Mouse (Mus musculus): ENCODE data around the gene Sgms2. TPM values are rescaled to one million over a fixed set of nuclear protein-coding genes. Genes with fewer than 3 reads are reported as not detected.

Sgms2 gene
- polyA plus RNA-seq, 1 experiment from 2014 or later, result 10.5 TPM

- Histone ChIP-seq H3K4me2 (no peak overlapping the region), H3K9me3 (replicated peaks) (no peaks in the 10 kb centered on the region), H3K36me3 (no peaks in the 10 kb centered on the region), H3K4me3 (replicated peaks) (no peak overlapping the region), H3K27me3 (0 out of 2 replicates have a peak, but pooled peaks cover 4% of the 10 kb centered on the region), H3K4me1 (peaks cover 23% of the 10 kb centered on the region), H3K27ac (peak overlapping the region; percentile 33; the same call in 1 of the 2 replicates), H3K9ac (no peak overlapping the region)
- ATAC-seq (replicated peaks; ENCODE audit: low FRiP score), result peak; percentile 87
- WGBS, result 31% methylated on average over 10 of the region's 10 CpGs
Measured at GRCm38 (mm10) chr3:131501677-131502370, 10.6 kb upstream of the Sgms2 start.

- H3K4me2 ChIP-seq, result no peak overlapping the region
- H3K27ac ChIP-seq, result no peak overlapping the region
- 70% methylated on average over 6 of the region's 6 CpGs for WGBS
- H3K4me3 ChIP-seq (replicated peaks), result no peak overlapping the region
- no peak overlapping the region for H3K9ac ChIP-seq
- no peaks in the 10 kb centered on the region for H3K9me3 ChIP-seq (replicated peaks)
- no peaks in the 10 kb centered on the region for H3K36me3 ChIP-seq
- H3K4me1 ChIP-seq, result peaks cover 41% of the 10 kb centered on the region
- no peak for ATAC-seq (replicated peaks; ENCODE audit: low FRiP score)
- 0 out of 2 replicates have a peak, but pooled peaks cover 4% of the 10 kb centered on the region for H3K27me3 ChIP-seq
Measured at GRCm38 (mm10) chr3:131499651-131500050, 8.4 kb upstream of the Sgms2 start.

GRCm38 (mm10) chr3:131496506-131497122 lies 5.4 kb upstream of the Sgms2 start:
- 13% methylated on average over 10 of the region's 10 CpGs for WGBS
- ATAC-seq (replicated peaks; ENCODE audit: low FRiP score), result peak; percentile 81
- Histone ChIP-seq H3K4me2 (no peak overlapping the region), H3K36me3 (no peaks in the 10 kb centered on the region), H3K27ac (peak overlapping the region; percentile 64), H3K27me3 (peaks cover 6% of the 10 kb centered on the region; the same call in 1 of the 2 replicates), H3K9me3 (replicated peaks) (no peaks in the 10 kb centered on the region), H3K9ac (no peak overlapping the region), H3K4me3 (replicated peaks) (no peak overlapping the region), H3K4me1 (peaks cover 46% of the 10 kb centered on the region)

GRCm38 (mm10) chr3:131495076-131495475 lies 3.9 kb upstream of the Sgms2 start:
- ATAC-seq (replicated peaks; ENCODE audit: low FRiP score), result no peak
- no peak overlapping the region for H3K9ac ChIP-seq
- H3K36me3 ChIP-seq, result no peaks in the 10 kb centered on the region
- H3K27me3 ChIP-seq, result peaks cover 14% of the 10 kb centered on the region; the same call in 1 of the 2 replicates
- H3K4me2 ChIP-seq, result no peak overlapping the region
- H3K9me3 ChIP-seq (replicated peaks), result no peaks in the 10 kb centered on the region
- WGBS, result 75% methylated on average over 1 of the region's 1 CpGs
- H3K27ac ChIP-seq, result no peak overlapping the region
- H3K4me3 ChIP-seq (replicated peaks), result no peak overlapping the region
- H3K4me1 ChIP-seq, result peaks cover 46% of the 10 kb centered on the region

GRCm38 (mm10) chr3:131493194-131493593 lies 2.0 kb upstream of the Sgms2 start:
- Histone ChIP-seq H3K4me3 (replicated peaks) (no peak overlapping the region), H3K4me1 (peaks cover 59% of the 10 kb centered on the region), H3K4me2 (no peak overlapping the region), H3K36me3 (no peaks in the 10 kb centered on the region), H3K27me3 (peaks cover 14% of the 10 kb centered on the region; the same call in 1 of the 2 replicates), H3K27ac (no peak overlapping the region), H3K9me3 (replicated peaks) (no peaks in the 10 kb centered on the region), H3K9ac (no peak overlapping the region)
- 38% methylated on average over 6 of the region's 6 CpGs for WGBS
- no peak for ATAC-seq (replicated peaks; ENCODE audit: low FRiP score)

- no peak for ATAC-seq (replicated peaks; ENCODE audit: low FRiP score)
- H3K9me3 ChIP-seq (replicated peaks), result no peaks in the 10 kb centered on the region
- 91% methylated on average over 7 of the region's 7 CpGs for WGBS
- peaks cover 16% of the 10 kb centered on the region; the same call in 1 of the 2 replicates for H3K27me3 ChIP-seq
- no peak overlapping the region for H3K27ac ChIP-seq
- H3K9ac ChIP-seq, result no peak overlapping the region
- peaks cover 63% of the 10 kb centered on the region for H3K4me1 ChIP-seq
- no peaks in the 10 kb centered on the region for H3K36me3 ChIP-seq
- H3K4me2 ChIP-seq, result no peak overlapping the region
- no peak overlapping the region for H3K4me3 ChIP-seq (replicated peaks)
Measured at GRCm38 (mm10) chr3:131491980-131492379, 769 bp upstream of the Sgms2 start.

GRCm38 (mm10) chr3:131490143-131490908 lies 885 bp downstream of the Sgms2 start:
- H3K27me3 ChIP-seq, result peaks cover 16% of the 10 kb centered on the region; the same call in 1 of the 2 replicates
- peak overlapping the region; percentile 79 for H3K9ac ChIP-seq
- peak overlapping the region; percentile 82 for H3K4me3 ChIP-seq (replicated peaks)
- no peaks in the 10 kb centered on the region for H3K36me3 ChIP-seq
- peak overlapping the region; percentile 82 for H3K4me2 ChIP-seq
- WGBS, result under 1% methylated on average over 64 of the region's 78 CpGs
- ATAC-seq (replicated peaks; ENCODE audit: low FRiP score), result peak; percentile 94
- H3K27ac ChIP-seq, result peak overlapping the region; percentile 89
- peaks cover 51% of the 10 kb centered on the region for H3K4me1 ChIP-seq
- H3K9me3 ChIP-seq (replicated peaks), result no peaks in the 10 kb centered on the region

GRCm38 (mm10) chr3:131489657-131490142 lies 1.5 kb downstream of the Sgms2 start:
- no peaks in the 10 kb centered on the region for H3K36me3 ChIP-seq

GRCm38 (mm10) chr3:131488969-131489368 lies 2.2 kb downstream of the Sgms2 start:
- peak overlapping the region; percentile 89 for H3K27ac ChIP-seq
- H3K9ac ChIP-seq, result no peak overlapping the region
- H3K4me3 ChIP-seq (replicated peaks), result peak overlapping the region; percentile 82
- WGBS, result 21% methylated on average over 5 of the region's 5 CpGs
- H3K27me3 ChIP-seq, result peaks cover 16% of the 10 kb centered on the region; the same call in 1 of the 2 replicates
- H3K4me1 ChIP-seq, result peaks cover 41% of the 10 kb centered on the region
- no peak for ATAC-seq (replicated peaks; ENCODE audit: low FRiP score)
- H3K4me2 ChIP-seq, result peak overlapping the region; percentile 82
- H3K9me3 ChIP-seq (replicated peaks), result no peaks in the 10 kb centered on the region
- no peaks in the 10 kb centered on the region for H3K36me3 ChIP-seq

More at GRCm38 (mm10) chr3:131489657-131490142, 1.5 kb downstream of the Sgms2 start:
- Histone ChIP-seq H3K4me1 (peaks cover 47% of the 10 kb centered on the region), H3K27me3 (peaks cover 16% of the 10 kb centered on the region; the same call in 1 of the 2 replicates), H3K9me3 (replicated peaks) (no peaks in the 10 kb centered on the region), H3K4me2 (peak overlapping the region; percentile 82), H3K27ac (peak overlapping the region; percentile 89), H3K9ac (peak overlapping the region; percentile 79), H3K4me3 (replicated peaks) (peak overlapping the region; percentile 82)
- WGBS, result under 1% methylated on average over 36 of the region's 36 CpGs
- peak; percentile 77 for ATAC-seq (replicated peaks; ENCODE audit: low FRiP score)

- H3K4me3 ChIP-seq (replicated peaks), result no peak overlapping the region
- no peak for ATAC-seq (replicated peaks; ENCODE audit: low FRiP score)
- H3K4me2 ChIP-seq, result peak overlapping the region; percentile 82; the same call in 1 of the 2 replicates
- H3K36me3 ChIP-seq, result no peaks in the 10 kb centered on the region
- peaks cover 43% of the 10 kb centered on the region for H3K4me1 ChIP-seq
- H3K27ac ChIP-seq, result peak overlapping the region; percentile 48; the same call in 1 of the 2 replicates
- WGBS, result 43% methylated on average over 9 of the region's 9 CpGs
- H3K27me3 ChIP-seq, result peaks cover 16% of the 10 kb centered on the region; the same call in 1 of the 2 replicates
- no peak overlapping the region for H3K9ac ChIP-seq
- no peaks in the 10 kb centered on the region for H3K9me3 ChIP-seq (replicated peaks)
Measured at GRCm38 (mm10) chr3:131488403-131488802, 2.8 kb downstream of the Sgms2 start.

- no peaks in the 10 kb centered on the region for H3K36me3 ChIP-seq
- WGBS, result 64% methylated on average over 5 of the region's 5 CpGs
- H3K27ac ChIP-seq, result no peak overlapping the region; the same call in 1 of the 2 replicates
- H3K4me3 ChIP-seq (replicated peaks), result no peak overlapping the region
- ATAC-seq (replicated peaks; ENCODE audit: low FRiP score), result no peak
- H3K9me3 ChIP-seq (replicated peaks), result no peaks in the 10 kb centered on the region
- H3K27me3 ChIP-seq, result 0 out of 2 replicates have a peak, but pooled peaks cover 2% of the 10 kb centered on the region
- H3K9ac ChIP-seq, result no peak overlapping the region
- no peak overlapping the region for H3K4me2 ChIP-seq
- H3K4me1 ChIP-seq, result peaks cover 43% of the 10 kb centered on the region
Measured at GRCm38 (mm10) chr3:131485388-131485787, 5.8 kb downstream of the Sgms2 start.
